Mouse (Mus musculus): ENCODE results near the gene Cmc2. TPM values are rescaled to one million over a fixed set of nuclear protein-coding genes. Genes with fewer than 3 reads are reported as not detected.

Cmc2 gene
- polyA plus RNA-seq (2016; fragmentation: Nextera tagmentation; extraction: Ambion mirVana) = 68.6 and 70.3 TPM in 2 replicates

DNA sequence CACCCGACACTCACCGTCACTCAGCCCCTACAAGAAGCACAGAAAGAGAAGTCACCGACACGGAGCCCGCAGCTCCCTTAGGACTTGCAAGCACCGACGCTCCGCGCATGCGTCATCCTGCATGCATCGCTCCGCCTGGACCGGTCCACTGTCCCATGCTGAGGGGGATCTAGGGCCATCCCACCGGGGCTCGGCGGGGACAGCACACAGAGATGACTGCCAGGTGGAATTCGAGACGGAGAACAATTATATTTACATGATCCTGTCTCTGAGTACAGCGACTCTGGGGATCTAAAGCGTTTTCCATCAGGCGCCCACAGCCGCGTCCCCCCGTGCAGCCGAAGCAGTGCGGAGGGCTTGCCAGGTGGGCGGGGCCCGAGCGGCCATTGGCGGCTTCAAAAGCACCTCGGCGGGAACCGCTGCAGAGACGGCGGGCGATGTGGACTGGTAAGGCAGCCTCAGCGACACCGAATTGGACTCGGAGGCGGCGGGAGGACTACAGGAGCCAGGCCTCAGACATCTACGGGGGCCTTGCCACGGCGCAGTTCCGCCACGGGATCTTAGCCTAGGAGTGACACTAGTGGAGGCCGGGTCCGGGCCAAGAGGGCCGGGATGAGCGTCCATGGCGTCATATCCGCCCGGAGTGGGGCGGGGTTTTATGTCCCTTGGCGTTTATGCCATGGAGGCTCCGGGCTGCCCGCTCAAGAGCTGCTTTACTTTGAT is at the start of gene Cmc2, which contains the start of gene Cenpn:
TSS of gene Cmc2 (minus strand) at position 119 of the 723 bp plus-strand sequence.
TSS of gene Cenpn (plus strand) at position 394 of the 723 bp plus-strand sequence.
- Histone ChIP-seq H3K4me3 (peak within 1 kb of the TSS; percentile 80), H3K4me1 (peaks cover 15% of the 10 kb centered on the region), H3K27me3 (ENCODE audit: low read depth, poor library complexity, severe bottlenecking) (no peaks in the 10 kb centered on the region), H3K36me3 (peaks cover 40% of the 10 kb centered on the region), H3K9me3 (replicated peaks) (no peaks in the 10 kb centered on the region), H3K27ac (peak within 1 kb of the TSS; percentile 96)
- WGBS = under 1% methylated on average over 57 of the region's 57 CpGs
- DNase-seq (ENCODE audit: low spot score) = peak; percentile 96

DNA sequence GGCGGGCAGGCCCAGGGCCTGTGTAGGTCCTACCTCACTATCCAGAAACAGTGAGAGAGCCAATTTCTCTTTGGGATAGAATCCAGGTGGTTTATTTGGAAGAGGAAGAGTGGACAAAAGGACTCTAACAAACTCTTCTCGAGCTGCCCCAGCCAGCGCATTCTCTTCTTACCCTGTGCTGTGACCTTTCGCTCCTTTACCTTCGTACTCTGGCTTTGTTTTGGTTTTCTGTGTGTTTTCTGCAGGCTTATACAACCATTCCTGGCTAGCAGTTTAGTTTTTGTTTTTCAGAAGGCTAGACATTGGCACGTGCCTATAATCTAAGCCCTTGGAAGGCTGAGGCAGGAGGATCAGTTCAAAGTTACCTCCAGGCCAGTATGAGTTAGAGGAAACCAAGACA is 48.3 kb upstream of the Cmc2 start:
- no peaks in the 10 kb centered on the region for H3K36me3 ChIP-seq
- H3K27me3 ChIP-seq (ENCODE audit: low read depth, poor library complexity, severe bottlenecking) = no peaks in the 10 kb centered on the region
- WGBS = 89% methylated on average over 6 of the region's 6 CpGs
- no peak overlapping the region for H3K4me3 ChIP-seq
- no peak overlapping the region for H3K27ac ChIP-seq
- H3K9me3 ChIP-seq (replicated peaks) = no peaks in the 10 kb centered on the region
- H3K4me1 ChIP-seq = no peaks in the 10 kb centered on the region
- no peak for DNase-seq (ENCODE audit: low spot score)

DNA sequence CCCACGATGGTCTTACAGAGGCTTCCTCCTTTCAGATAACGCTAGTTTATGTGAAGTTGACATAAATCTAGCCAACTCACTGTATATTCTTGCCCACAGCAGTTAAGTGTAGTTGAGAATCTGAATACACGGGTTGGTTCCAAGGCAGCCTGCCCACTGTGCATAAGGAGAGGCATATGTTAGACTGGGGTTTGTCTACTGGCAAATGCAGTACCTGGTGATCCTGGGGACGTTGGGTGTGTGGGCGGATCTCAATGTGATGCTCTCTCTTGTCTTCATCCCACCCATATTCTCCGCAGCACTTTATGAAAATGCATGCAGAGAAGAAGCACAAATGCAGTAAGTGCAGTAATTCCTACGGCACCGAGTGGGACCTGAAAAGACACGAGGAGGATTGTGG is 33.2 kb upstream of the Cmc2 start:
- no peak for DNase-seq (ENCODE audit: low spot score)
- Histone ChIP-seq H3K9me3 (replicated peaks) (no peaks in the 10 kb centered on the region), H3K27me3 (ENCODE audit: low read depth, poor library complexity, severe bottlenecking) (no peaks in the 10 kb centered on the region), H3K27ac (no peak overlapping the region), H3K4me3 (no peak overlapping the region), H3K4me1 (no peaks in the 10 kb centered on the region), H3K36me3 (peaks cover 67% of the 10 kb centered on the region)
- WGBS = 94% methylated on average over 9 of the region's 9 CpGs

DNA sequence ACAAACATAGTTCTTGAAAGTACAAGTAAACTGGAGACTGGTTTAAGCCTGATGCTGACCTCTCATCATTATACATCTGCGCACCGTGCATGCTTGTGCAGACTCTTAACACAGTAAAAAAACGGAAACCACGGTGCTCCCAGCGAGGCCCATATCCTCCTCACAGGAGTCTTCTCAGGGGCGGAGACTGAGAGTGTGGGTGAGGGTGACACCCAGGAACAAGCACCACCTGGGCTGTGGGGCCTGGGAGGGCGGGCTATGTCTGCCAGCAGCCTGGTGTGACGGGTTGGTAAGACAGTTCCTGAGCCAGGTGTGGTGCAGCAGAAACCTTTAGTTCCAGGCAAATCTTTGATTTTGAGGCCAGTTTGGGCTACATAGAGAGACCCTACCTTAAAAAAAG is 31.2 kb upstream of the Cmc2 start:
- Histone ChIP-seq H3K4me1 (no peaks in the 10 kb centered on the region), H3K27ac (no peak overlapping the region), H3K27me3 (ENCODE audit: low read depth, poor library complexity, severe bottlenecking) (no peaks in the 10 kb centered on the region), H3K9me3 (replicated peaks) (no peaks in the 10 kb centered on the region), H3K4me3 (no peak overlapping the region), H3K36me3 (peaks cover 47% of the 10 kb centered on the region)
- WGBS = 89% methylated on average over 8 of the region's 8 CpGs
- DNase-seq (ENCODE audit: low spot score) = no peak

DNA sequence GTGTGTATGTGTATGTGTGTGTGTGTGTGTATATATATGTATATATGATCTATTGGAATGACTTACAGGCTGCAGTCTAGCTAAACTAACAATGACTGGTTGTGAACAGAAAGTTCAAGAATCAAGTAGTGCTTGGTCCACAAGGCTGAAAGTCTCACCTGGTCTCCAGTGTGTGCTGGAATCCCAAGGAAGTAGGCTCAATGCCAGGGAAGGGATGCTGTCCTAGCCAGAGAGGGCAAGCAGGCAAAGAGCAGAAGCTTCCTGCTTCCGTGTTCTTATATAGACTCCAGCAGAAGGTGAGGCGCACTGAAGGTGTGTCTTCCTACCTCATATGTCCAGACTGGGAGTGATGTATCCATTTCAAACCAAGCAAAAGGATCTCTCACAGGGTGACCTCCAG is 30.5 kb upstream of the Cmc2 start:
- Histone ChIP-seq H3K27ac (no peak overlapping the region), H3K4me3 (no peak overlapping the region), H3K36me3 (peaks cover 41% of the 10 kb centered on the region), H3K4me1 (no peaks in the 10 kb centered on the region), H3K9me3 (replicated peaks) (no peaks in the 10 kb centered on the region), H3K27me3 (ENCODE audit: low read depth, poor library complexity, severe bottlenecking) (no peaks in the 10 kb centered on the region)
- no peak for DNase-seq (ENCODE audit: low spot score)
- WGBS = 95% methylated on average over 2 of the region's 2 CpGs

DNA sequence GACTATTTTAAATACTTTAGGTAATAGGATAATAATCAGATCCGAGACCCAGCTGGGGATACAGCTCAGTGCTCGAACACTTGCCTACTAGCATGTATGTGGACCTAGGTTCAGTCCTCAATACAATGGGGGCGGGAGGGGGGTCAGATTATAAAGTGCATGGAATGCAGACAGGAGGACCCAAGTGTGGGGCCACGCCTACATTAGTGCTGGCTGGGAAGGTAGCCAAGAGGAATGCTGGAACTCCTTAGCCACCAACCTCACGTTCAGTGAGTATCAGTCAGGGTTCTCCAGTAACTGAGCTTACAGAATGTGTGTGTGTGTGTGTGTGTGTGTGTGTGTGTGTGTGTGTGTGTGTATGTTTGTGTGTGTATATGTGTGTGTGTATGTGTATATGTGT is 30.1 kb upstream of the Cmc2 start:
- DNase-seq (ENCODE audit: low spot score) = no peak
- no peaks in the 10 kb centered on the region for H3K27me3 ChIP-seq (ENCODE audit: low read depth, poor library complexity, severe bottlenecking)
- no peaks in the 10 kb centered on the region for H3K9me3 ChIP-seq (replicated peaks)
- H3K4me1 ChIP-seq = peaks cover 3% of the 10 kb centered on the region
- H3K27ac ChIP-seq = no peak overlapping the region
- H3K36me3 ChIP-seq = peaks cover 37% of the 10 kb centered on the region
- no peak overlapping the region for H3K4me3 ChIP-seq
- WGBS = 87% methylated on average over 5 of the region's 5 CpGs

DNA sequence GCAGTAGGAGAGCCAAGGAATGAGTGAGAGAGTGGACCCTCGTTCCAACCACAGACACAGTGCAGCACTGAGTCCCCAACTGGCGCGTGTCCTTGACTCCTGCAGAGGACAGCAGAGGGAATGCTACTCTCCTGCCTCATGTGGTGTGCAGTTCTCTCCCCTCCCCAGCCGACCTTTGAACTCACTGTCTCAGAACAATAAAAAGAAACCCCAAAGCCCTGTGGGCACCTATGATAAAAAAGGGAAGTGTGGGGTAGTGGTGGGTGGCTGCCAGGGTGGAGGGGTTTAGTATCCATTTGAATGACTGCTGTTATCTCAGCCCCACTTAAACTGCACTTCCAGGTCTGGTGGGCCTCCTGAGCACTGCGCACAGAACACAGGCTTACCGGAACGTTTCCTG is 26.3 kb upstream of the Cmc2 start:
- Histone ChIP-seq H3K36me3 (peaks cover 3% of the 10 kb centered on the region; the same call in 1 of the 2 replicates), H3K27ac (no peak overlapping the region), H3K4me1 (peaks cover 23% of the 10 kb centered on the region), H3K9me3 (replicated peaks) (no peaks in the 10 kb centered on the region), H3K4me3 (no peak overlapping the region), H3K27me3 (ENCODE audit: low read depth, poor library complexity, severe bottlenecking) (no peaks in the 10 kb centered on the region)
- 85% methylated on average over 7 of the region's 7 CpGs for WGBS
- DNase-seq (ENCODE audit: low spot score) = no peak

DNA sequence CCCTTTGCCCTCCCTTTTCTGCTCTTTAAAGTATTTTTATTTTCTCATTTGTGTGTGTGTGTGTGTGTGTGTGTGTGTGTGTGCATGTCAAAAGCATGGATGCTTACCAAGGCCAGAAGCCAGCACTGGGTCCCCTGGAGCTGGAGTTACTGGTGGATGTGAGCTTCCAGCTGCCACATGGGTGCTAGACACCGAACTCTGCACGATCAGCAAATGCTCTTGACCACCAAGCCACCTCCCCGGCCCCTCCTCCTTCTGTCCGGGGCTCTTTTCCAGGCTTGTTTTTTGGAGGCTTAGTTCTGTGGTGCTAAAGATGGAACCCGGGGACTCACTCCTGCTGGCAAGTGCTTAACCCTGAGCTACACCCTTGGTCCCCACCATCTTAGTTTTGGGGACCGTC is 25.6 kb upstream of the Cmc2 start:
- H3K36me3 ChIP-seq = peaks cover 3% of the 10 kb centered on the region; the same call in 1 of the 2 replicates
- H3K27ac ChIP-seq = no peak overlapping the region
- H3K4me1 ChIP-seq = peaks cover 23% of the 10 kb centered on the region
- DNase-seq (ENCODE audit: low spot score) = no peak
- no peaks in the 10 kb centered on the region for H3K9me3 ChIP-seq (replicated peaks)
- 94% methylated on average over 6 of the region's 6 CpGs for WGBS
- no peak overlapping the region for H3K4me3 ChIP-seq
- no peaks in the 10 kb centered on the region for H3K27me3 ChIP-seq (ENCODE audit: low read depth, poor library complexity, severe bottlenecking)

DNA sequence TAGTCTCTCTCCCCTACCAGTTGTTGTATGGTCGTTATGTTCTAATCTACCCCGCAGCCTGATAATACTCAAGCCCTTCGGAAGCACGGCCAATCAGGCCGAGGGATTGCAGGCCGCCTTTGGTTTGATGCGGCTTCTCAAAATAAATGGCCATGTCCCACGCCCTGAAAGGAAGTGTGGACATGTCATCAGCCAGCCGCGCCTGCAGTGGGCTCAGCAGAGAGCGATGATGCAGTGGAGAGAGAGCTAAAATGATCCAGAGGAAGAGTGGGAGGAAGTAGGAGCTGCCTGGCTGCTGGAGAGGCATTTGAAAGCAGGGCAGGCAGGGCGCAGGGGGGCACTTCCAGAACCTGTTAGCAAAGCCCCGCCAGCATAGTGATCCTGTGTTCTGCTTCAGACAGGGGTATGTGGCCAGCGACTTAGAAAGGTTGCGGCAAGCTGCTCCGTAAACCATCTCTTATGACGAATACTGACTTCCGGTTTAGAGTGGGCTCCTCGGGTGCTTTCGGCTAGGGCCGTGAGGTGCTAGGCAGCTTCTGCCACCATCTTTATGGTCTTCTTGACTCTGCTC is 25.1 kb upstream of the Cmc2 start:
- Histone ChIP-seq H3K36me3 (peaks cover 4% of the 10 kb centered on the region; the same call in 1 of the 2 replicates), H3K4me1 (peaks cover 23% of the 10 kb centered on the region), H3K4me3 (no peak overlapping the region), H3K9me3 (replicated peaks) (no peaks in the 10 kb centered on the region), H3K27me3 (ENCODE audit: low read depth, poor library complexity, severe bottlenecking) (no peaks in the 10 kb centered on the region), H3K27ac (no peak overlapping the region)
- WGBS = 86% methylated on average over 21 of the region's 21 CpGs
- DNase-seq (ENCODE audit: low spot score) = no peak

DNA sequence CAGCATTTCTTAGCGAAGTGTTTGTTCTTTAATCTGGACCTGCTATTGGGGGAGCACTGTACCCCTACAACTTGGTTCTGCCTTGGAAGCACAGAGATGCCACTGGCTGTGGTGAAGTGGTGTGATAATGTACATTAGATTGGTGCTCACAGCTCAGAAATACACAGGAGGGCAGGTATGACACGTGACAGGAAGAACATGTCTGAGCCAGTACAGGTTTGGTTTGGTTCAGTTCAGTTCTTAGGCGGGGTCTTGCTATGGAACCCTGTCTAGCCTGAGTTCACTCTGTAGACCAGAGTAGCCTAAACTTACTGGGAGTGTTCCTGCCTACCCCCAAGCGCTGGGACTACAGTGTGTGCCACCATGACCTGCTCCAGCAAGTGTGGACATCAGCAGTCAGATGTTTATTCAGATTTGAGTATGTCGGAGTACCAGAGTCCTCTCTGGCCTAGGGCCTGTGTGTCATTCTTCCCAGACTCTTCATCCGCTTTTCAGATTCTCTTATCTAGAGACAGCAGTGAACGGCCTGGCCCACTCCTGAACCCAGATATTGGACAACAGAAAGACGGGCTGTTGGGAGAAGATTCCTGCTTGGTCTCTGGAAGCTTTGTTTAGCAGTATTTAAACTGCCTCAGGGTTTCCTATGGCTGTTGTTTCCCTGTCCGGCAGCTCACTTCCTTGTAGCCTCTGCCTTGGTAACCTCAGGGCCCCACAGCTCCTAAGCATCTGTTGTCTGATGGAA is 24.1 kb upstream of the Cmc2 start:
- no peaks in the 10 kb centered on the region for H3K9me3 ChIP-seq (replicated peaks)
- H3K27ac ChIP-seq = no peak overlapping the region
- 93% methylated on average over 9 of the region's 9 CpGs for WGBS
- H3K27me3 ChIP-seq (ENCODE audit: low read depth, poor library complexity, severe bottlenecking) = no peaks in the 10 kb centered on the region
- H3K36me3 ChIP-seq = peaks cover 13% of the 10 kb centered on the region
- peaks cover 23% of the 10 kb centered on the region for H3K4me1 ChIP-seq
- no peak for DNase-seq (ENCODE audit: low spot score)
- no peak overlapping the region for H3K4me3 ChIP-seq

DNA sequence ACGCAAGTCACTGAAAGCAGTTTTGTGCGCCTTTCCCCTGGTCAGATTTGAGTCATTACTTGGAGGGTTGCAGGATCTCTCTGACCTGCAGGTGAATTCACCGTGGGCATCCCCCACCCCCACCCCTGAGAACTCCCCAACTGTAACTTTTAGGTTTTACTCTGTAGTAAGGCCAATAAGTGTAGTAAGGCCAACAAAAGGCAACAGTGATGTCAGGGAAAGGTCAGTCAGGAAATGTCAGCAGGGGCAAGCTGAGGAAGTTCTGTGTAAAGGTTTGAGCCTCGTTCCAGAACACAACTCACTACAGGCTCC is 23.1 kb upstream of the Cmc2 start:
- no peak for DNase-seq (ENCODE audit: low spot score)
- peak overlapping the region; percentile 96 for H3K4me3 ChIP-seq
- H3K9me3 ChIP-seq (replicated peaks) = no peaks in the 10 kb centered on the region
- no peak overlapping the region for H3K27ac ChIP-seq
- peaks cover 23% of the 10 kb centered on the region for H3K4me1 ChIP-seq
- WGBS = 22% methylated on average over 4 of the region's 4 CpGs
- no peaks in the 10 kb centered on the region for H3K27me3 ChIP-seq (ENCODE audit: low read depth, poor library complexity, severe bottlenecking)
- H3K36me3 ChIP-seq = peaks cover 17% of the 10 kb centered on the region

DNA sequence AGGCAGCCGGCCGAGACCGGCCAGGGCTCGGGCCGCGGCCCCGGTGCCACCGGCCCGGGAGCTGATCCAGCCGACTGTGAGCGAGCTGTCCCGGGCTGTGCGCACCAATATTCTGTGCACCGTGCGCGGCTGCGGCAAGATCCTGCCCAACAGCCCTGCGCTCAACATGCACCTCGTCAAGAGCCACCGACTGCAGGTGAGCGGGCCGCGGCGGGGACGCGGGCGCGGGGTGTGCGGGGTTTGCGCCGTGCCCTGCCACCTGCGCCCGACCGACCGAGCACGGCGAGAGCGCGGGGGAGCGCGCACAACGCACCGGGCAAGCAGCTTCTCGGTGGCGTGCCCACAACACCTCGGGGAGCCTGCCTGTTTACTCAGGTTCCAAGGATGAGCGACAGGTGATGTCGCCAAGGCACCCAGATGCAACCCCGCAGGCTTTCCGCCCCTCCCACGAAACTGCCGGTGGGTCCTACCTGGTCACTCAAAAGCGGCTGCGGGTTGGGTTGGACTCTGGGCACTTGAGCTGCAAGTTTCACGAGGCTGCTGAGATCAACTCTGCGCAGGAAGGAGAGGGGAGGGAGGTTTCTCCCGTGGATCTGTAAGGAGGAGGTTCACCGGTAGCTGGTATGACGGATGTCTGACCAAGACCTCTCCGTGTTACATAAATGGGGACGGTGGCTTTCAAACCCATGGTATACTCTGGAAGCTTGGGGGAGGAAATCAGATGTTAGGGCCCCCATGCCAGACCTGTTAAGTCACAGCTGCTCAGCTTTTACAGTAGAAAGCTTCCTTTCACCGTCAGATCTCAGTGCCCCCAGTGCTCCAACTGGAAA is 22.5 kb upstream of the Cmc2 start:
- WGBS = 2% methylated on average over 62 of the region's 62 CpGs
- Histone ChIP-seq H3K9me3 (replicated peaks) (no peaks in the 10 kb centered on the region), H3K27me3 (ENCODE audit: low read depth, poor library complexity, severe bottlenecking) (no peaks in the 10 kb centered on the region), H3K27ac (peak overlapping the region; percentile 85), H3K36me3 (peaks cover 18% of the 10 kb centered on the region), H3K4me1 (peaks cover 23% of the 10 kb centered on the region), H3K4me3 (peak overlapping the region; percentile 96)
- DNase-seq (ENCODE audit: low spot score) = peak; percentile 51

Data from limb, embryonic 10.5 days (tissue).